Mouse (Mus musculus) forebrain, embryonic 12.5 days (tissue): ENCODE results near the gene Top2b. TPM values are rescaled to one million over a fixed set of nuclear protein-coding genes. Genes with fewer than 3 reads are reported as not detected.
A peak's percentile ranks its signal among the peaks of the same experiment; 100 is the strongest.

Experiments
- ATAC-seq: fragments of 200-750 bp; cut with Nextera tagmentation; 2 replicates; pipeline ENCODE4 v1.8.0; 2017; ENCODE audit warnings: moderate TSS enrichment; ENCODE audit not compliant: low FRiP score
- H3K27ac ChIP-seq: fragments of 300-500 bp; sonication (generic); 2 replicates; pipeline ENCODE4 v1.5.1; 2016; ENCODE audit warnings: mild to moderate bottlenecking
- H3K27me3 ChIP-seq: fragments of 300-500 bp; sonication (generic); 2 replicates; pipeline ENCODE4 v1.6.1; 2016; ENCODE audit warnings: mild to moderate bottlenecking
- H3K36me3 ChIP-seq: fragments of 300-500 bp; sonication (generic); replicated peaks from 2 replicates; pipeline ENCODE4 v1.6.1; 2016; ENCODE audit warnings: mild to moderate bottlenecking
- H3K4me1 ChIP-seq: fragments of 300-500 bp; sonication (generic); 2 replicates; pipeline ENCODE4 v1.6.1; 2016
- H3K4me2 ChIP-seq: fragments of 300-500 bp; sonication (generic); 2 replicates; pipeline ENCODE4 v1.6.1; 2016; ENCODE audit warnings: mild to moderate bottlenecking, moderate library complexity
- H3K4me3 ChIP-seq: fragments of 300-500 bp; sonication (generic); replicated peaks from 2 replicates; pipeline ENCODE4 v1.5.1; 2016; ENCODE audit warnings: mild to moderate bottlenecking
- H3K9ac ChIP-seq: fragments of 300-500 bp; sonication (generic); 2 replicates; pipeline ENCODE4 v1.6.1; 2016; ENCODE audit warnings: mild to moderate bottlenecking
- H3K9me3 ChIP-seq: fragments of 300-500 bp; sonication (generic); 2 replicates; pipeline ENCODE4 v1.6.1; 2016
- WGBS: fragments of 180-500 bp; shearing (Covaris S2); methylation state at CpG from one replicate; pipeline ENCODE4 v1.1.7; 2016; 5-methylcytosine and 5-hydroxymethylcytosine counted together
- polyA plus RNA-seq: library from polyadenylated mRNA; unstranded; fragments of >200 nt; fragmentation: Nextera tagmentation; extraction: Ambion mirVana; gene quantifications from 2 replicates; pipeline ENCODE4 v1.2.1, GENCODE M21; 2016

Top2b gene
- polyA plus RNA-seq, 1 experiment from 2014 or later: 195 TPM

- Histone ChIP-seq H3K9ac (no peak overlapping the region), H3K9me3 (no peaks in the 10 kb centered on the region), H3K4me2 (no peak overlapping the region), H3K4me3 (no peak overlapping the region), H3K36me3 (peaks cover 35% of the 10 kb centered on the region), H3K27ac (no peak overlapping the region), H3K4me1 (no peaks in the 10 kb centered on the region), H3K27me3 (no peaks in the 10 kb centered on the region)
- ATAC-seq: no peak
- WGBS: 84% methylated on average over 4 of the region's 4 CpGs
These were observed 67.0 kb downstream of the Top2b start for GRCm38 (mm10) chr14:16431941-16432499.

GRCm38 (mm10) chr14:16432550-16432949 lies 67.6 kb downstream of the Top2b start:
- H3K36me3 ChIP-seq: peaks cover 35% of the 10 kb centered on the region
- no peak overlapping the region for H3K27ac ChIP-seq
- ATAC-seq: peak; percentile 11; the same call in 1 of the 2 replicates
- no peaks in the 10 kb centered on the region for H3K27me3 ChIP-seq
- no peak overlapping the region for H3K9ac ChIP-seq
- H3K9me3 ChIP-seq: no peaks in the 10 kb centered on the region
- no peak overlapping the region for H3K4me2 ChIP-seq
- WGBS: 93% methylated on average over 3 of the region's 3 CpGs
- H3K4me3 ChIP-seq: no peak overlapping the region
- H3K4me1 ChIP-seq: no peaks in the 10 kb centered on the region

GRCm38 (mm10) chr14:16433206-16433605 lies 68.2 kb downstream of the Top2b start:
- WGBS: 76% methylated on average over 2 of the region's 2 CpGs
- Histone ChIP-seq H3K4me2 (no peak overlapping the region), H3K36me3 (peaks cover 35% of the 10 kb centered on the region), H3K9ac (no peak overlapping the region), H3K4me1 (no peaks in the 10 kb centered on the region), H3K9me3 (no peaks in the 10 kb centered on the region), H3K27me3 (no peaks in the 10 kb centered on the region), H3K4me3 (no peak overlapping the region), H3K27ac (no peak overlapping the region)
- ATAC-seq: no peak

- H3K27ac ChIP-seq: no peak overlapping the region
- H3K36me3 ChIP-seq: peaks cover 35% of the 10 kb centered on the region
- H3K4me2 ChIP-seq: no peak overlapping the region
- no peaks in the 10 kb centered on the region for H3K9me3 ChIP-seq
- no peak overlapping the region for H3K9ac ChIP-seq
- no peak overlapping the region for H3K4me3 ChIP-seq
- 56% methylated on average over 3 of the region's 3 CpGs for WGBS
- no peaks in the 10 kb centered on the region for H3K27me3 ChIP-seq
- H3K4me1 ChIP-seq: no peaks in the 10 kb centered on the region
- ATAC-seq: peak; percentile 45; the same call in 1 of the 2 replicates
These were observed 69.6 kb downstream of the Top2b start for GRCm38 (mm10) chr14:16434396-16435171.

- ATAC-seq: no peak
These were observed 72.4 kb downstream of the Top2b start for GRCm38 (mm10) chr14:16437386-16437785.

GRCm38 (mm10) chr14:16439385-16440126 lies 74.6 kb downstream of the Top2b start:
- peak; percentile 44; the same call in 1 of the 2 replicates for ATAC-seq
- Histone ChIP-seq H3K27ac (0 out of 2 replicates have a peak overlapping the region, but pooled peaks have one; percentile 26), H3K4me2 (no peak overlapping the region), H3K4me3 (no peak overlapping the region), H3K27me3 (no peaks in the 10 kb centered on the region), H3K4me1 (no peaks in the 10 kb centered on the region), H3K9me3 (no peaks in the 10 kb centered on the region), H3K9ac (no peak overlapping the region), H3K36me3 (peaks cover 10% of the 10 kb centered on the region)
- 80% methylated on average over 6 of the region's 6 CpGs for WGBS

More at GRCm38 (mm10) chr14:16437386-16437785, 72.4 kb downstream of the Top2b start:
- Histone ChIP-seq H3K9me3 (no peaks in the 10 kb centered on the region), H3K4me2 (no peak overlapping the region), H3K9ac (no peak overlapping the region), H3K27ac (no peak overlapping the region), H3K27me3 (no peaks in the 10 kb centered on the region), H3K4me1 (no peaks in the 10 kb centered on the region), H3K36me3 (peaks cover 16% of the 10 kb centered on the region), H3K4me3 (no peak overlapping the region)
- 96% methylated on average over 4 of the region's 4 CpGs for WGBS

- Histone ChIP-seq H3K9me3 (no peaks in the 10 kb centered on the region), H3K36me3 (no peaks in the 10 kb centered on the region), H3K9ac (no peak overlapping the region), H3K27ac (no peak overlapping the region), H3K4me2 (no peak overlapping the region), H3K27me3 (no peaks in the 10 kb centered on the region), H3K4me1 (no peaks in the 10 kb centered on the region), H3K4me3 (no peak overlapping the region)
- 87% methylated on average over 4 of the region's 4 CpGs for WGBS
- ATAC-seq: no peak
These were observed 79.9 kb downstream of the Top2b start for GRCm38 (mm10) chr14:16444859-16445258.

- H3K36me3 ChIP-seq: no peaks in the 10 kb centered on the region
- no peaks in the 10 kb centered on the region for H3K4me1 ChIP-seq
- no peak overlapping the region for H3K4me3 ChIP-seq
- 33% methylated on average over 3 of the region's 3 CpGs for WGBS
- H3K27ac ChIP-seq: no peak overlapping the region
- no peaks in the 10 kb centered on the region for H3K27me3 ChIP-seq
- no peak overlapping the region for H3K4me2 ChIP-seq
- H3K9me3 ChIP-seq: no peaks in the 10 kb centered on the region
- no peak overlapping the region for H3K9ac ChIP-seq
- peak; percentile 65; the same call in 1 of the 2 replicates for ATAC-seq
These were observed 82.6 kb downstream of the Top2b start for GRCm38 (mm10) chr14:16447587-16447986.

GRCm38 (mm10) chr14:16448269-16448987 lies 83.4 kb downstream of the Top2b start:
- Histone ChIP-seq H3K9me3 (no peaks in the 10 kb centered on the region), H3K4me3 (no peak overlapping the region), H3K9ac (no peak overlapping the region), H3K27ac (no peak overlapping the region), H3K4me2 (no peak overlapping the region), H3K27me3 (no peaks in the 10 kb centered on the region), H3K4me1 (no peaks in the 10 kb centered on the region), H3K36me3 (no peaks in the 10 kb centered on the region)
- ATAC-seq: peak; percentile 61
- WGBS: 31% methylated on average over 4 of the region's 4 CpGs

GRCm38 (mm10) chr14:16478606-16479323 lies 113.8 kb downstream of the Top2b start:
- Histone ChIP-seq H3K9ac (no peak overlapping the region), H3K4me3 (no peak overlapping the region), H3K9me3 (no peaks in the 10 kb centered on the region), H3K36me3 (no peaks in the 10 kb centered on the region), H3K4me1 (no peaks in the 10 kb centered on the region), H3K27me3 (no peaks in the 10 kb centered on the region), H3K4me2 (no peak overlapping the region), H3K27ac (no peak overlapping the region)
- WGBS: 86% methylated on average over 1 of the region's 1 CpGs
- no peak for ATAC-seq

- H3K4me1 ChIP-seq: peaks cover 4% of the 10 kb centered on the region; the same call in 1 of the 2 replicates
- WGBS: 81% methylated on average over 2 of the region's 2 CpGs
These were observed 114.5 kb downstream of the Top2b start for GRCm38 (mm10) chr14:16479521-16479920.

More at GRCm38 (mm10) chr14:16479521-16479920, 114.5 kb downstream of the Top2b start:
- no peak overlapping the region for H3K27ac ChIP-seq
- no peak overlapping the region for H3K4me2 ChIP-seq
- ATAC-seq: no peak
- no peak overlapping the region for H3K4me3 ChIP-seq
- H3K36me3 ChIP-seq: no peaks in the 10 kb centered on the region
- no peaks in the 10 kb centered on the region for H3K27me3 ChIP-seq
- no peak overlapping the region for H3K9ac ChIP-seq
- H3K9me3 ChIP-seq: no peaks in the 10 kb centered on the region
